Mouse (Mus musculus) spleen, postnatal 36 days (tissue): ENCODE results near the gene Cbx6.

Experiments used
- DNase-seq, 2 experiments: peaks; one replicate each; pipeline ENCODE4 v3.0.0; 2022; ENCODE audit warnings: low spot score in 2 of 2, mixed read lengths in 1 of 2

Gene Cbx6

DNA sequence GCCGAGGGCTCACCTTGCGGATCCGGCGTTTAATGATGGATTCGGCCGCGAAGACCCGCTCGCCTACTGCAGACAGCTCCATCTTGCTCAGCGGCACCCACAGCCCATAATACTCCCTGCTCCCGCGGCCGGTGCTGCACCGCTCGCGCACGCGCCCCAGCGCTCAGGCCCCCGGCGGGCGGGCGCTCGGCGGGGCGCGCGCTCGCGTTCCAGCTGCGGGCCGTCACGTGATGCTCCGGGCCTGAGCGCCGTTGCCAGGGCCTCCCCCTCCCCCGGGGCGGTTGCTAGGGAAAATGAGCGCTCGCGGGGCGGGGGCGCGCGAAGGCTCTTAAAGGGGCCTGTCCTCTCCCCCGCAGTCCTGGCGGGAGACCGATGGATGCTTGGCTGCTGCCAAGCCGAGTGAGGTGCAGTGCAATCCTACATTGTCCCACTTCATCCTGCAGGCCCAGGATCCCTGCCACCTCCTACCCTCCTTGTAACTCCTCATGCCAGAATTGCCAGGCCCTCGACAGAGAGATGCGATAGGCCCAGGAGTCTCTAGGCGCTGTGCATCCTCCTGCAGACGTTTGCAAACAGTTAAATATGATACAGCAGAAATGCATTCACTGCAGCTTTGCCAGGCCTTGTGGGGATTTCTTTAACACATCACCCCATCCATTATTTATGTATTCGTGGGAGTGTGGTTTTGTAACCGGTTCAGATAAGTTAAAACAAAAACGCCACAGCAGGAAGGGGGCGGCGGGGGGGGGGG is at the start of gene Cbx6, which contains the start of gene Npcd:
Gene Cbx6, minus strand, starts transcription at position 559 of the 751 bp plus-strand sequence.
Gene Npcd, minus strand, starts transcription at position 108 of the 751 bp plus-strand sequence.
- peak; percentile 86 for DNase-seq

DNA sequence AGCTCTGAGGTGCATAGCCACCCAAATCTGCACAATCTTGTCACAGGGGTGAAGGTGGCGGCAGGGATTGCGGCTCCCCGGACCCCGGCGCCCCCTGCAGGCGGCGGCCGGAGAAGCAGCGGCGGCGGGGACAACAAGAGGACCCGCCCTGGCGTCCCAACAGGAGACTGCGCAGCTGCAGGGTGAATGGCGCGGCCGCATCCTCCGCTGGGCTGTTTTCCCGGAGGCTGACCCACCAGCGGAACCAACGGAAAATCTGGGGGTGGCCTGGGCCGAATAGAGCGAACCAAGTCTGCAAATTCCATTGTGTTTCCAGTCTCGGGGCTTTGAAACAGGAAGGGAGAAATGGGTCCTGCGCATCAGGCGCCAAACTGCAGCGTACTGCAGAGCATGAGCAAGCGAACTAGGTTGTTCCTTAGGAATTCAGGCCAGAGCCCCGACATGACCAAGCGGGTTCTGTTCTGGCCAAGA is 48.9 kb upstream of the Cbx6 start:
- peak; percentile 88 for DNase-seq

DNA sequence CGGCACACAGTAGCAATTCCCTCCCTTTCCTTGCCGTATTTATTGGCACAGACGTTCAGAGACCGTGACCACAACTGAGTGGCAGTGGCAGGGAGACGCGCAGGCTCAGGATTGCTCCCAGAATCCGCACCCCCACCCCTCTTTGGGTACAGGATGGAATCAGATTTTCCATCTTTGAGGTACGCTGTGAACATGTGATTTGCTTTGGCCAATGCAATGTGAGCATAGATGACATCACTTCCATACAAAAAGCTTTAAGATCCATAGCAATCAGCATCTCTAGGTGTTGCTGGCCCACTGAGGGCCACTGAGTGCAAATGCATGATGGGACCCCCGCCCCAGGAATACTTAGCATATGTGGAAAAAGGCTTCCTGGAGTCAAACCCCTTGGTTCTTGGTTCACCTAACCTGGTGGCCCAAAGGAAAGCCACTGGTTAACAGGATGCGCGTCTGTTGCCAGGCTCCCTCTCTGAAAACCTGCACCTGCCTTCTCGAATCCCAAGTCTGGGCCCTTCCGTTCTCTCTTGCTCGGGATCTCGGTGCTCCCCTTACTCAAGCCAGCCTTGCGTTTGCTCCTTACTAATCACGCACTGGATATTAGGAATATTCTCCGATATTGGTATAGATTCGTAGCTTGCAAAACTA is 48.3 kb upstream of the Cbx6 start:
- DNase-seq, result no peak

DNA sequence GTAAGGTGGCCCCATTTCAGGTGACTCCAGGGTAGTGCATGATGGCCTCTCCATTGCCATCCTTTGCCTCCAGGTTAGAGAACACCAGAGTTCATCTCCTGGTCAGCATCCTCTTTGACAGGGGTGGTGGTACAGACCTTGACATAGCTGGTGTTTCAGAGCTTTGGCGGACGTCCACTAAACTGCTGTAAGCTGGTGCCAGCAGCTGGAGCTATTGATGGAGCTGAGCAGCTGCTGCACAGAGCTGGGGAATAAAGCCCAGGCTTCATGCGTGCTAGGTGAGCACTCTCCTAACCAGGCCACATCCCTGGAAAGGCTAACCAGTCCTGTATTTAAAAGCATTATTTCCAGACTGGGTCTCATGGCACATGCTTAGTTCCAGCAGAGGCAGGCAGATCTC is 46.0 kb upstream of the Cbx6 start:
- no peak for DNase-seq

GRCm38 (mm10) chr15:79879319-79879718 is 44.8 kb upstream of the Cbx6 start:
- DNase-seq, result no peak

DNA sequence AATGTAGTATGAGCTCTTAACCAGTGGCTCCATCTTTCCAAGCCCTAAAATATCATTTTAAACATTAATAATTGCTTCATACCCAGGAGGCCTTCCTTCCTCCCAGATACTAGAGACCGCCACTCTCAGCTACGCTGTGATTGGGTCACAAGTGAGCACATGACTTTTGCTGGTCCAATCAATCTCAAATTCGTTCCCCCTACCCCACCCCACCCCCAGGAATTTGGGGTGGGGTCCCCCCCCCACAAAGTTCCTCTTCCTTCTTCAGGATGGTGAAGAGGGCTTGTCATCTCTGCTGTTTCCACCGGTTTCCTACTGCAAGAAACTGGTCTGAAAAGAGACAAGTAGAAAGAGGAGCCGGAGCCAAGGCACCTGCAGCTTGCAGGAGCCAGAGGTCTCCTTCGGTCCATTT is 44.2 kb upstream of the Cbx6 start:
- no peak for DNase-seq

DNA sequence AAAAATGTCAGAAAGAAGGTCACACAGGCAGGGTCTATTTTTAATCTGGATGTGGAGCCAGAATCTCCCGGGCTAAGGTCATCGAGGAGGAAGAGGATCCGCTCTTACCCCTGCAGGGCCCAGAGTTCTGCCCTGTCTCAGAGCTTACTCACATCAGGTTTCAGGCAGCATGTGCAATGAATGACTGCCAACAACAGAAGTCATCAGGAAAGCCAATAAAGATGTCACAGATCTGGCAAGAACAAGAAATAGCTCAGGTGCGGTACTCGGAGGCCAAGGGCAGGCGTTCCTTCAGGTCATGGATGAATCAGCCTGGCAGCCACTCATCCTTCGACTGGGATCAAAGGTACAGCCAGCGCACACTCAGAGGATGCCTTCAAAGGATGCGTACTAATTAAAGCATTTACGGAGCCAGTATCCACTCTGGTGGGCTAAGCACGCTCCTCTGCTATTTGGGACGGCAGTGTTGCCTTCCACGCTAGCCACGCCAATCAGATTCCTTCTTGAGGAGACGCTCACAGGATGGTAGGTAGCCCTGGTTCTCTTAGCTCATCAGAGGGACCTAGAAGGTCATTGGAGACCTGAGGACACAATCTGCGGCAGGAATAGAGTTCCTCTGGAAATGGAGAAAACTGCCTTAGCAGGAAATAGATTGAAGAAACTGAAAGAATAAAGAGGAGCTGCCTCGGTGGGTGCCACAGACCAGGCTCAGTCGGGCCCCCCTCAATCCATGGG is 40.9 kb upstream of the Cbx6 start:
- no peak for DNase-seq

- no peak for DNase-seq
These were observed 39.5 kb upstream of the Cbx6 start for GRCm38 (mm10) chr15:79873995-79874394.

GRCm38 (mm10) chr15:79873545-79873944 is 39.1 kb upstream of the Cbx6 start:
- no peak for DNase-seq

DNA sequence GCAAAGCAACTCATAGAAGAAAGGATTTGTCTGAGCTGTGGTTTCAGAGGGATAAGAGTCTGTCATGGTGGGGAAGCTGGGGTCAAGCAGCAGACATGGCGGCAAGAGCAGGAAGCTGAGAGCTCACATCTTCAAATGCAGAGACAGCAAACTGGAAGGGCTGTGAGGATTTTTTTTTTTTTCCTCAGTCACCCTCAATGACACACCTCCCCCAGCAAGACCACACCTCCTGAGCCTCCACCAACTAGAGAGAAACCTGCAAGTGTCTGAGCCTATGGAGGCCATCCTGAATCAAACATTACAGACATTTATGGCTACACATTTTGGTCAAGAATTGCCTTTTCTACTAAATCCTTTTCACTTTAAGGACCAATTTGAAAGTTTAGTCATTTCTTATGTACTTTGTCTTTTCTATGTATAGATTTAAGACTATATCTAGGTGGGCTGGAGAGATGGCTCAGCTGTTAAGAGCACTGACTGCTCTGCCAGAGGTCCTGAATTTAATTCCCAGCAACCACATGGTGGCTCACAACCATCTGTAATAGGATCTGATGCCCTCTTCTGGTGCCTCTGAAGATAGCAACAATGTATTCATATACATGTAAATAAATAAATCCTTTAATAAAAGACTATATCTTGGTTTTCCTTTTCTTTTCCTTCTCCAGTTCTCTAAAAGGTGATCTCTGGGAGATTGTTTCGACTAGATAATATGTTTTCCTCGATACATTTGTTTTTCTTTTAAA is 32.9 kb upstream of the Cbx6 start:
- no peak for DNase-seq

GRCm38 (mm10) chr15:79859821-79860220 is 25.3 kb upstream of the Cbx6 start:
- DNase-seq, result no peak

- DNase-seq, result no peak
These were observed 24.5 kb upstream of the Cbx6 start for GRCm38 (mm10) chr15:79858979-79859378.

GRCm38 (mm10) chr15:79850143-79850542 is 15.7 kb upstream of the Cbx6 start:
- DNase-seq, result no peak

DNA sequence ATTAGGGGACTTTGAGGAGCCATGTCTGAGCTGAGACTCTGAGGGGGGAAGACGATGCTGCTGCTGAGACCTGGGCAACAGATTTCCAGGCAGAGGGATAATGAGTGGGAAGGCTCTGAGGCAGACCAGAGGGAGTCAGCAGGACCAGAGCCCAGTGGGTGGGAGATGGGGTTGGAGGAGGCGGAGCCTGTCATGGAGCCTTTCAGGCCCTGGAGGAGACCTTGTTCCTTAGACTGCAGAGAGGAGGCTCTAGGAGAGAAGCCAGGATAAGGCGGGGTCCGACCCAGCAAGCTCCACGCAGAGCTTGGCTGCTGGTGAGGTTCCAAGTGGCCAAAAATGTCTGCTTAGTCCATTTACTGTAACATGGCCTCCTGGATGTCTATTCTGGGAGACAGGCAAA is 12.6 kb upstream of the Cbx6 start:
- no peak for DNase-seq

- DNase-seq, result no peak
These were observed 11.5 kb upstream of the Cbx6 start for GRCm38 (mm10) chr15:79845986-79846385.

DNA sequence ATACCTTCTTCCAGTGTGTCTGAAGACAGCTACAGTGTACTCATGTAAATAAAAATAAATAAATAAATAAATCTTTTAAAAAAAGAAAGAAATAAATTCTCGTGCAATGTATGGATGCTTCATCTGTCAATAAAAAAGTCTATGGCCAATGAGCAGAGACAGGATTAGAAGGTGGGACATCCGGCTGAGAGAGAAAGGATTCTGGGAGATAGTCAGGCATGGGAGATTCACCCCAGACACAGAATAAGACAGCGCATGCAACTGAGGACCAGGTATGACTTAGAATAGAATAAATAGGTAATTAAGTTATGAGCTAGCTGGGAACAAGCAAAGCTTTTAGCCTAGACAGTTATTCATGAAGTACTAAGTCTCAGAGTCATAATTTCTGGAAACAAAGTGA is 8.5 kb upstream of the Cbx6 start:
- no peak for DNase-seq

DNA sequence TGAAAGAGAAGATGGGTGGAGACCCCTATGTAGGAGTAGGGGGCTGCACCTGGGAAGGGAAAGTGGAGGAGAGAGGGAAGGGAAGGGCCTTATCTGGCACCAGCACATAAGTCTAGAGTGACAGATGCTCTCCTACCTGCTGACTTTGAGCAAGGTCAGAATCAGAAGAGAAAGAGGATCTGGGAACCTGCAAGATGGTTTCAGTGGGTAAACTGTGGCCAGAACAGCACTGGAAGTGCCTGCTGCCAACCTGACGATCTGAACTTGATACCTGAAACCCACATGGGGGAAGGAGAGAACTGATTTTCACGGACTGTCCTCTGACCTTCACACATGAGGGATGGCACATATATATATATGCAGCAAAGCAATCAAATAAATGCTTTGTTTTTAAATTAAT is 5.8 kb upstream of the Cbx6 start:
- DNase-seq, result no peak

DNA sequence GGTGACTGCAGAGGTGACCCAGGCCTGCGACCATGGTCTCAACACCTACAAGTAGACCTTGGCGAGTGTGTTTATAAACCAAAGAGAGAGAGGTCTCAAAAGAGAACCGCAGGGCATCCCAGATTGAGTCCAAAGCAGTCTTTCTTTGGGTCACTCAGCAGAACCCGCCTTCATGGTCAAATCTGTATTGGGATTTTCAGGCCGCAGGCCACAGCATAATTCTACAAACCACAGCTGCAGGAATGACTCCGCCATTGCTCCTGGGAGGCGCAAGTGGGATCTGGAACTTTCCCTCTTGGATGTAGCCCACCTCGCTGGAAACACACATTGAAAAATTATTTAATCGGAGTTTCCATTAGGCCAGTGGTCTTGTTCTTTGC is 383 bp upstream of the Cbx6 start:
- no peak for DNase-seq

DNA sequence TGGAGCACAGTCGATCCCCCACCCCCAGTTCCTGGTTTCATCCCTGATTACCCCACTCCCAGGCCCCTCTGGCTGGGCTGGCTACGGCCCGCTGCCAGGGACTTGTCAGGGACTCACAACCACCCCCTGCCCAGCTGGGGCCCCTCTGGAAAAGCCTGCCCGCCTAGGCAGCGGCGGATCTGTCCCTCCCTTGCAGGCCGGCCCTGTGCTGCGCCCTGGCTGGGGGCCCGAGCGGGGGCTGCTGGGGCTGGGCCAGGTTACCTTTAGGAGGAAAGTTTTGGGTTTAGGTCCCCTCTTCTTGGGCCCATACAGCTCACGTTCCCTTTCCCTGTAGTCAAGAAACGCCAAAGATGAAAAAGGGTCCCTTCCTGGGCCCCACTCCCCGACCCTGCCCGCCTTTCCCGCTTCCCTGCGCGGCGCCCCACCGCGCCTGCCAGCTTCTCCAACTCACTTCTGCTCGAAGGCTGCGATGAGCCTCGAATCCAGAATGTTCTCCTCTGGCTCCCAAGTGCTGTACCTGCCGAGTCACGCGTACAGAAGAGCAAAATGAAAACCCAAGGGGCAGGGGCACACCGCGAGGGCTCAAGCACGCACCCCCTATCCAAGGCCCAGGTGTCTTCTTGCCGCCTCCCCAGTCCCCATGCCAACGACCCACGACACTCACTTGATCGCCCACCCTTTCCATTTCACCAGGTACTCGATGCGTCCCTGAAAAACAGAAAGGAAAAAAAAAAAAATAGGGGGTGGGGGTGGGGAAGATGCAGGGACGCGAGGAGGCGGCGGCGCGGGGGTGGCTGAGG is 1.0 kb downstream of the Cbx6 start:
- DNase-seq, result no peak

DNA sequence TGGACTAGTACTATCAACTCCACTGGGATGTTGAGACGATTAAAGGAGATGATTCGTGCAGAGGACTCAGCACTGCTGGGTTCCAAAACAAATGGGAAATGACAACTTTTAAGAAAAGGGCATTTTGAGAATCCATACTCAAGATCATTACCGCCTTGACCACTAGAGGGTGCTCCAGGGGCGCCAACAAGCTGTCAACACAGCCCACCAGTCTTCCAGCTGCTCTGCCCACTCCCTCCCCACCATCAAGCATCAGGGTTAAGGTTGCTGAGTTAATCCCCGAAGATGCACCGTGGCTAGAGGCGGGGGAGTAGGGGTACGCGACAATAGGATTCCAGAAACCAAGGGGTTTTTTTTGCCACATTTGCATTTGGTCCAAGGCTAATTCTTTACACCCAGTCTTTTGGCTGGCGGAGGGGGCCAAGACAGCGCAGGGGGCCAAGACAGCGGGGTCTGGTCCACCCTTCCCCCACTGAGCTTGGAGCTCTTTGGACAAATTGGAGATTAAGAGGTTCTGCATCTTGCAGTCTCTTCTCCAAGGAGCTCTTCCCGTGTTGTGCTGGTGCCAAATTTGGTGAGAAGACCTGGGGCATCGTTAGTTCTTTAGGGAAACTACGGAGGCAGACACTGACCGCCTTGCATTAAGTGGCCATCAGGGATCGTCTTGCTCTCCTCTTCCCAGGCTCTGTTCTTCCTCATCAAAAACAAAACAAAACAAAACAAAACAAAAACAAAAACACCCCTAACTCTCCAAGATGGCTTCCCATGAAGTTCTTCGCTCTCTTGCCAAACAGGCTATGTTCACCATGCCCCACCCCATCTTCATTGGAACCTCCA is 2.2 kb downstream of the Cbx6 start:
- DNase-seq, result peak; percentile 67
